Mouse (Mus musculus) E14TG2a.4 (cell line): ENCODE measurements around the gene Sox8.

Experiments used
- CTCF ChIP-seq: conservative IDR thresholded peaks from 2 replicates; pipeline ENCODE4 v1.5.1; 2014; ENCODE audit warnings: low read length
- NANOG ChIP-seq: IDR thresholded peaks from 2 replicates; pipeline ENCODE4 v1.6.1; 2014; ENCODE audit warnings: borderline replicate concordance, low read length, mixed read lengths

DNA sequence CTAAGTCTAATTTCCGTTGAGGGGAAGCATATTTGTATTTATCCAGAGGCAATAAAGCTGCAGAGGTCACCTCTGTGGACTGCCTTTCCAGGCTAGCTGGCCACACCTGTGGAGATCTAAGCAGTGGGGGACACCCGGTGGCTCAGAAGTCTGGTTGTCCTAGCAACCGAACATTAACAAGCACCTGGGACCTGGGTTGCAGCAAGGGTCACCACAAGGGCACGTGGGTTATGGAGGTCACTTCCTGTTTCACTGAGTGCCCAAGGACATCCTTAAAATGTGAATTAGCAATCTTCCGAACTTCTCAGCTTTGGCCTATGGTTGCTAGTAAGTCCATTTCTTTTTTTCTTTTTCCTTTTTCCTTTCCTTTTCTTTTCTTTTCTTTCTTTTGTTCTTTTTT, 33.7 kb upstream of the Sox8 start:
- no peak for TF ChIP-seq CTCF
- TF ChIP-seq NANOG: no peak
